Mouse (Mus musculus) megakaryocyte, adult 5-6 weeks (primary cell): ENCODE results near the gene Birc5. TPM values are rescaled to one million over a fixed set of nuclear protein-coding genes. Genes with fewer than 3 reads are reported as not detected.
A peak's percentile ranks its signal among the peaks of the same experiment; 100 is the strongest.
"Not testable (repeated sequence)": the region's sequence is repeated elsewhere in the genome, so short reads cannot be mapped to it uniquely, and the experiment has no call there.

ENCODE experiments used
- ATAC-seq: 2 replicates; pipeline ENCODE4 v1.8.0; 2016; ENCODE audit warnings: mild to moderate bottlenecking, inconsistent platforms; ENCODE audit not compliant: poor library complexity, severe bottlenecking
- total RNA-seq, 2 experiments: library from RNA; stranded (forward) in 1 of 2; stranded (reverse) in 1 of 2; fragments of 153-499, 151-499 nt in 1 of 2; fragments of 221-1000, 200-1000 nt in 1 of 2; gene quantifications; 2 replicates each; pipeline versions ENCODE4 v1.2.3 to v1.2.4; 2015 to 2017

Gene Birc5
- total RNA-seq, 2 experiments from 2014 or later: 232 to 258 TPM

GRCm38 (mm10) chr11:117826164-117826563 is 22.9 kb upstream of the Birc5 start:
- no peak for ATAC-seq

- ATAC-seq: no peak
Measured at GRCm38 (mm10) chr11:117826916-117827315, 22.1 kb upstream of the Birc5 start.

- no peak for ATAC-seq
Measured at GRCm38 (mm10) chr11:117827386-117827785, 21.7 kb upstream of the Birc5 start.

DNA sequence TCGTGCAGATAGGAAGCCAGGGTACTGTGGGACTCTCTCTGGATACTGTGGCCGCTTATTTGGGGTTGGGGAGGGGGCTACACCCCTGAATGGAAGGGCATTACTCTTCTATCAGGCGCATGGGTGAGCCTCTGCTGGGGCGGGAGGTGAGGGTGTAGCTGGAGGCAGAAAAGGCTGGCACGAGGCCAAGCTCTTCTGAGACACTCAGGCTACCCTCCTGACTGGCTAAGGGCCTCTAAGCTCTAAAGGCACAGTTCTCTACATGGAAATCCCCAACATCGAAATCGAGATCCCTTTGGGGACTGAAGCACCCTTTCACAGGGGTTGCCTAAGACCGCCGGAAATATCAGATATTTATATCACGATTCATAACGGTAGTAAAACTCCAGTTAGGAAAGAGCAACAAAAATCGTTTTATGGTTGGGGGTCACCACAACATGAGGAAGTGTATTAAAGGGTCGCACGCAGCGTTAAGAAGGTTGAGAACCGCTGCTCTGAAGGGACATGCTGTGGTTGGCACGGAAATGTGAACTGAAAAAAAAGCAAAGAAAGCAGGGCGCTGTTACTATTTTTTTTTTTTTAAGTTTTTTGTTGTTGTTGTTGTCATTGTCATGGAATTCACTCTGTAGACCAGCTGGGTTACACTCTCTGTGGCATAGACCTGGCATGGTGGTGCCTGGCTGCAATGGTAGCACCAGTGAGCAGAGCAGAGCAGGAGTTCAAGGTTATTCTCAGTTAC is 20.7 kb upstream of the Birc5 start:
- ATAC-seq: no peak

DNA sequence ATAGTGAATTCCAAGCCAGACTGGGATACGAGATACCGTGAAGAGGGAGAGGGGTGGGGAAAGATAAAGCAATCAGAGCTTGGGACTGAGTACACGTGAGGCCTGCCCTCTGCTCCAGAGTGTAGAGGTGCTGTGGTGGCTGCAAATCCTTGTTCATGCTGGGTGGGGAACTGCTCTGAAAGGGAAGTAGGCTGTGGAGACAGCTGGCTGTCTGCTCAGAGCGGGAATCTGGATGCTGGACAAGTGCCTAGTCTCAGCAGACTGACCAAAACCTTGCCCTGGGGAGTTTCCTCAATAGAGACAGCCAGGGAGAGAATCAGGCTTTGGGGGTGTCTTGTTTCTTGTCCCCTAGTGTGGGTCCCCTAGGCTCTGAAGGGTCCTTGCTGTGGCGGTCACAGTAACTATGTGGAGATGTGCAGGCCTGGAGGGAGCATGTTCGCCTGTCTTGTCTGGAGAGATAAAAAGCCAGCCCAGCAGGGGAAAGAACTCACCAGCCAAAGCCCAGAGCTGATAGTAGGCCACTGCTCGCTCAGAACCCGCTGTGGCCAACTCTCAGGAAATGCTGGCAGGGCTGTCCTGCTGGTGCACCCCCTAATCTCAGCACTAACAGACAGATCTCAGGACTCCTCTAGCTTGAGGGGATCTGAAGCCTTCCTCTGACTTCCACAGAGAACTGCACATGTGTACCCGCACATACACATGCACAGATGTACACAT is 20.0 kb upstream of the Birc5 start:
- ATAC-seq: no peak

- ATAC-seq: no peak
Measured at GRCm38 (mm10) chr11:117829671-117830215, 19.3 kb upstream of the Birc5 start.

DNA sequence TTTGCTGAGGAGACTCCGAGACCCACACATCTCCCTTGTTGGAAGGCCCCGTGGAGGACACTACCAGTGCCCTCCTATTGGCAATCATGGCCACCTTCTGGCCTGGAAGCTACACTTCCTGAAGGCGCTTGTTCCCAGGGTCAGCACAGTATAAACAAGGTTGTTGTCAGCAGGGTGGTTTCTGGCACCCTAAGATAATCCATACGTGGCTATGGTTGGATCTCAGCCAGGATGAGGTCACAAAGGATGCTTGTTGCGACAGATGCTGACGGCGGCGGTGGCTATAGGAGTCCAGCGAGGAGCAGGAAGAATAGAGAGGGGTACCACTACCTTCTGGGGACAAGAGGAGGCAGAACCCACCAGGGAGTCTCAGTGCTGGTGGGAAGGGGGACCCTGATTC is 18.6 kb upstream of the Birc5 start:
- ATAC-seq: no peak

DNA sequence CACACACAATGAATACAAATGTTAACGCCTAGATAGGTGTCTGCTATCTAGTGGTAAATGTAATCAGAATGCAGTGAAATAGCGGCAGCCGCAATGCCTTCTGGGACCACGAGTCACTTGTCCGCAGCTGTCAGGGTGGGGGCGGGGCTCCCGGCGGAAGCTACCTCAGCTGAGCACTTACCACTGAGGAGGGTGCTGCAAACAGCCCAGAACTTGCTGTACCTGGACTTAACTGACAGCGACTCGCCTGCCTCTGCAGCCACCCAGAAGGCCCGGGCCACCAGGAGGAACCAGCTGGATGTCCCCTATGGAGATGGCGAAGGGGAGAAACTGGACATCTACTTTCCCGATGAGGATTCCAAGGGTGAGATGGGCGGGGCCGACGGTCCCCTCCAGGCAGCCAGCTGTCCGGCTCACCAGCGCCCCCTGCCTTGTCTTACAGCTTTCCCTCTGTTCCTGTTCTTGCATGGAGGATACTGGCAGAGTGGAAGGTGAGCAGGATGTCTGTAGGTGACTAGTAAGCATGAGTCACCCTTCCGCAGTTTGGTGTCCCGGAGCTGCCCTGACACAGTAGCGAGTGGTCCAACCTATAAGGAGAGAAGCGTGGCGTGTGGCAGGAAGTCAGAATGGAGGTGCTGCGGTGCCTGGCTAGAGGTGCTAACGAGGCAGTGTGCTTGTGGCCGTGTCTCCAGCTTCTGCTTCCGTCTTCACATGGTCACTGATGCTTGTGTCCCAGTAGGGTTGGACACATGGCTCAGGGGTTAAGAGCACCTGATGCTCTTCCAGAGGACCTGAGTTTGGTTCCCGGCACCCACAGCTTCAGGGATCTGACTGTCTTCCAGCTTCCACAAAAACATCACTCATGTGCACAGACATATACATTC is 16.7 kb upstream of the Birc5 start:
- peak; percentile 87 for ATAC-seq

GRCm38 (mm10) chr11:117833509-117833908 is 15.5 kb upstream of the Birc5 start:
- ATAC-seq: not testable (repeated sequence)

DNA sequence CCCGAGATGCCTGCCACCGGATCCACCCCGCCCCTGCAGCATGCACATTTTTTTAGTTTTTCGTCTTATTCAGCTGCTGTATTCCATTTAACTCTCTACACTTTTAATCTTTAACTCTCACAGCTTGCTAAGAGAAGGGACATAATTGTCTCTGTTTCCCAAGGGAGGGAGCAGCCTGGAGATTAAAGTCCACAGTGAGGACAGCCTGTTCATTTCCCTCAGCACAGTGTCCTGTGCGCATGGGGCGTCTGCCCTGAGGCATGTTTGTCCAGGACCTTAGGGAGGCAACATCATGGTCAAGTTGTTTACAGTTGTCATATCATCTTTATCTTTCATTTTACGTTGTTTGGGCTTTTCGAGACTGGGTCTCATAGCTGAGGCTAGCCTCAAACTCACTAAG is 15.0 kb upstream of the Birc5 start:
- no peak for ATAC-seq

DNA sequence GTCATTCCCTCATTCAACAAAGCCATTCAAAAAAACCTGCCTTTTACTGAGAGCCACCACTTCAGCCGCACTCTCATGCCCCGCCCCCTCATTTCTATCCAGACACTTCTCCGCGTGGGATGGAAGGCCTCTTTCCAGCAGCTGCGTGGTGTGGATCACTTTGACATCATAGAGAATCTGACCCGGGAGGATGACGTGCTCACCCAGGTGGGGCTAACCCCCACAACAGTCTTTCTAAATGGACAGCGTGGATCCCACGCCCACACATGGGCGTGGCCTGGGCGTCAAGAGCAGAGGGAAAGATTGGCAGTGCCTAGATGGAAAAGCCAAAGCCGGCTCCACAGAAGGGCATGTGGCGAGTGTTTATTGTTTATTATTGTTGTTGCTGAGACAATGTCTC is 12.7 kb upstream of the Birc5 start:
- ATAC-seq: no peak

DNA sequence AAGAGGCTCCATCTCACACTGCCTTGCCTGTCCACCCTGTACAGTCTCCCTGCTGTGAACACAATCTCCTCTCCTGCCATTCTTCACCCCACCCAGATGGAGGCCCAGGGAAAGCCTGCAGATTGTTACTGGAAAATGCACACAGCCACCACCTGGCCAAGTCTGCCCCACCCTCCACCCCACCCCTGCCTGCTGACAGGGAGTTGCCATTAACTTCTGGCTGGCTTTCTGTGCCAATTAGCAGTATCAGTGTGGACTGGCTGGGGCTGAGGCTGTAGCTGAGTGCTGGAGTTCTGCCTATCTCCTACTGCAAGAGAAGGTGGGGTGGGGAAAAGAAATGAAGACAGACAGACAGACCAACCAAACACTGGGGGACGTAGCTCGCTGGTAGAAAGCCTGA is 10.5 kb upstream of the Birc5 start:
- peak; percentile 47 for ATAC-seq

GRCm38 (mm10) chr11:117839021-117839420 is 10.0 kb upstream of the Birc5 start:
- no peak for ATAC-seq

GRCm38 (mm10) chr11:117840910-117841309 is 8.1 kb upstream of the Birc5 start:
- no peak for ATAC-seq

- ATAC-seq: no peak
Measured at GRCm38 (mm10) chr11:117843434-117843833, 5.6 kb upstream of the Birc5 start.

DNA sequence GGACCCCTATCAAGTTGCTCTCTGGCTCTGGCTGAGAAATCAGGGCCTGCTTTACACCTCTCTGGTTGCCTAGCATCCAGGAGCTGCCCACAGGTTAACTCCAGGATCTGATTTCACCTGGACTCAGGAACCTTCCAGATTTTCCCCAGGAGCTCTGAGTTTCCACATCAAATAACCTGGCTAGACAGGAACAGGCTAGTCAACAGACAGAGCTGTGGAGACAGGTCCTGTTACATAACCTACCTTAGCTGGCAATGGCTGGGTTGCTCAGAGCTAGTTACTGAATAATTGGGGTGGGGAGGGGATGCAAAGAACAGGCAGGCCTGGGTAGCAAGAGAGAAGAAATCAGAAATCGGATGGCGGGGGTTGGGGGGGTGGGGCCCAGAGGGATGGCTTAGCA is 4.1 kb upstream of the Birc5 start:
- no peak for ATAC-seq

- ATAC-seq: no peak
Measured at GRCm38 (mm10) chr11:117845651-117846050, 3.4 kb upstream of the Birc5 start.

DNA sequence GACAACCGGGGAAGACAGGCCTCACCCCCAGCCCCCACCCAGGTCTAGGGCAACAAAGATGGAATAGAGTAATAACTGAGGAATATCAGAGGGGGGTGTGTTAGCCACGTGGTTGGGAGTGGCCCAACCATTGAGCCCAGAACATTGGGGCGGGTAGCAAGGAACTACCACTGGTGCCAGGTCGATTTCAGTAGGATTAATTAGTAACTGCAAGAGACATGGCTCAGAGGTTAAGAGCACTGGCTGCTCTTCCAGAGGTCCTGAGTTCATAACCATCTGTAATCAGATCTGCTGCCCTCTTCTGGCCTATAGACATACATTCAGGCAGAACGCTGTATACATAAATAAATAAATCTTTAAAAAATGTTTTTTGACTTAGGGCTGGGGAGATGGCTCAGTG is 2.4 kb upstream of the Birc5 start:
- ATAC-seq: no peak

- no peak for ATAC-seq
Measured at GRCm38 (mm10) chr11:117847593-117848215, 1.3 kb upstream of the Birc5 start.

- ATAC-seq: peak; percentile 55
Measured at GRCm38 (mm10) chr11:117848271-117848984, 623 bp upstream of the Birc5 start.
